Mouse (Mus musculus) adrenal gland, postnatal 25 days (tissue): Measurements from ENCODE around the gene Dhx15. TPM values are rescaled to one million over a fixed set of nuclear protein-coding genes. Genes with fewer than 3 reads are reported as not detected.

ENCODE experiments used
- DNase-seq: peaks from one replicate; pipeline ENCODE4 v3.0.0; 2021; ENCODE audit warnings: mixed read lengths
- total RNA-seq: library from RNA; stranded (reverse); gene quantifications from 2 replicates; pipeline ENCODE4 v1.2.3, GENCODE M21; 2021

The Dhx15 gene
- total RNA-seq, 1 experiment from 2014 or later, result 114 TPM

DNA sequence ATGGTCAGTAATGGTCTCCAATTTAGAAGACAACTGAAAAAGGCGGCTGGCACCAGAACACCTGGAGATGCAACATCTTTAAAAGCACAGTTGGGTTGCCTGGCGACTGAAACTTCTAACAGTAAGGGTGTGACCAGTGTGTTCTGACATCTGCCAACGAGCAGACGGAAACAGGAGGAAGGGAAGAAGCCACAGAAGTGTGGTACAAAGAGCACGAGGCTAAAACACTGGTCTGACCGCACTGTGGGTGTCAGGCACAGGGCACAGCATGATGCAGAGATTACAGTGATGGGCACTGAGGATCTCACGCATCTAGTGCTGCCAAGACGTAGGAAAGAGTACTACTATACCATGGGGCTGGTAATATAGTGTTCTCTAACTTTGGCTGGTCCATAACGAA is 48.4 kb downstream of the Dhx15 start:
- DNase-seq, result no peak

- no peak for DNase-seq
These were observed 51.5 kb downstream of the Dhx15 start for GRCm38 (mm10) chr5:52138819-52139218.

DNA sequence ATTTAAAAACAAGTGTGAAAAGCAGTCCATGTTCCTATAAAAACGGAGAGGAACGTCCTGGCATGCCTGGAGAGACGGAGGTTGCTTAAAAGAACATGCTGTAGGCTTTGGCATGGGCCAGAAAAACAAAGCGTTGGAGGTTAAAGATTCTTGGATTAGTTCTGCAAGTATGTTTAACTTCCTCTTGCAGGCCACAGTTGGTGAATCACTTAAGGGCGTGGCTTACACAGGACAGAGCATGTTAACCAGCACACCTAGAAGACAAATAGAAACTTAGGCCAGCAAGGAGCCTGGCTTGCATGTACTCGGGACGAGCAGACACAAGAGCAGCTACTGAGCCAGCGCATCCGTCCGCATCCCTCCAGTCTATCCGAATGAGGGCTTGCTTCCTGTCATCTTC is 52.2 kb downstream of the Dhx15 start:
- DNase-seq, result no peak

- DNase-seq, result no peak
These were observed 54.7 kb downstream of the Dhx15 start for GRCm38 (mm10) chr5:52135460-52136141.

- DNase-seq, result no peak
These were observed 57.5 kb downstream of the Dhx15 start for GRCm38 (mm10) chr5:52132840-52133239.

GRCm38 (mm10) chr5:52132092-52132491 is 58.2 kb downstream of the Dhx15 start:
- peak; percentile 73 for DNase-seq

GRCm38 (mm10) chr5:52131389-52131788 is 58.9 kb downstream of the Dhx15 start:
- DNase-seq, result no peak

GRCm38 (mm10) chr5:52130496-52130895 is 59.8 kb downstream of the Dhx15 start:
- no peak for DNase-seq

GRCm38 (mm10) chr5:52126263-52126662 is 64.1 kb downstream of the Dhx15 start:
- no peak for DNase-seq

DNA sequence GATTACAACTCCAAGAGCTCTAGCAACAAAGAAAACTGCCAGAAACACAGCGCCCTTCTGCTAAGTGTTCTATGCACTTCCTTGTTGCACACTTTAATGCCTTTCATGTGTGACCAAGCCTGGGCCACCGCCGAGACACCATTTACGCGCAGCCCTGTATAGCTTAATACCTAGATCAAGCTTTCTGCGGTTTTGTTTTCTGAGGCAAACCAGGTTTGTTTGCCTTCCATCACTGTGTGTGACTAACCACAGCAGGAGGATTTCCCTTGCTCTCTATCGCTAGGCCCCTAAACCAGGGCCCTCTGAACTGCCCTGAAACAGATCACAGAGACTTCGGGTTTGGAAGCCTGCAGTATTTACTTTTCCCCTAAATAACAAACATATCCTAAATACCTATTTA is 64.5 kb downstream of the Dhx15 start:
- no peak for DNase-seq

DNA sequence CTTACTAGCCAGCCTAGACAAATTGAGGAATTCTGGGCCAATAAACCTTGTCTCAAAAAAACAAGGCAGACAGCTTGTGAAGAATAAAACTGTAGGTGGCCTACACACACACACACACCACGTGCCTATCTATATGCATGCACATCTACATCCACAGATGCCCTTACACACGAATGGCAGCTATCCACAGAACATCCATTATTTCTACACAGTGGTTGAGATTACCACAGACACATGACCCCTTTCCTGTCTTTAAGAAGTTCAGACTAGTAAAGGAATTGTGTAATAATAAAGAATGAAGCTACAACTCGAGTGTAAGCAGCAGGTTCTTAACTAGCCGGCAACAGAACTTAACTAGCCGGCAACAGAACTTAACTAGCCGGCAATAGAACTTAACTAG is 68.2 kb downstream of the Dhx15 start:
- DNase-seq, result no peak

GRCm38 (mm10) chr5:52119822-52120221 is 70.5 kb downstream of the Dhx15 start:
- DNase-seq, result no peak

GRCm38 (mm10) chr5:52119192-52119591 is 71.1 kb downstream of the Dhx15 start:
- no peak for DNase-seq

GRCm38 (mm10) chr5:52117829-52118228 is 72.5 kb downstream of the Dhx15 start:
- DNase-seq, result no peak

GRCm38 (mm10) chr5:52116404-52116803 is 73.9 kb downstream of the Dhx15 start:
- peak; percentile 7 for DNase-seq

- peak; percentile 59 for DNase-seq
These were observed 74.4 kb downstream of the Dhx15 start for GRCm38 (mm10) chr5:52115821-52116317.

- peak; percentile 10 for DNase-seq
These were observed 75.4 kb downstream of the Dhx15 start for GRCm38 (mm10) chr5:52114751-52115451.

DNA sequence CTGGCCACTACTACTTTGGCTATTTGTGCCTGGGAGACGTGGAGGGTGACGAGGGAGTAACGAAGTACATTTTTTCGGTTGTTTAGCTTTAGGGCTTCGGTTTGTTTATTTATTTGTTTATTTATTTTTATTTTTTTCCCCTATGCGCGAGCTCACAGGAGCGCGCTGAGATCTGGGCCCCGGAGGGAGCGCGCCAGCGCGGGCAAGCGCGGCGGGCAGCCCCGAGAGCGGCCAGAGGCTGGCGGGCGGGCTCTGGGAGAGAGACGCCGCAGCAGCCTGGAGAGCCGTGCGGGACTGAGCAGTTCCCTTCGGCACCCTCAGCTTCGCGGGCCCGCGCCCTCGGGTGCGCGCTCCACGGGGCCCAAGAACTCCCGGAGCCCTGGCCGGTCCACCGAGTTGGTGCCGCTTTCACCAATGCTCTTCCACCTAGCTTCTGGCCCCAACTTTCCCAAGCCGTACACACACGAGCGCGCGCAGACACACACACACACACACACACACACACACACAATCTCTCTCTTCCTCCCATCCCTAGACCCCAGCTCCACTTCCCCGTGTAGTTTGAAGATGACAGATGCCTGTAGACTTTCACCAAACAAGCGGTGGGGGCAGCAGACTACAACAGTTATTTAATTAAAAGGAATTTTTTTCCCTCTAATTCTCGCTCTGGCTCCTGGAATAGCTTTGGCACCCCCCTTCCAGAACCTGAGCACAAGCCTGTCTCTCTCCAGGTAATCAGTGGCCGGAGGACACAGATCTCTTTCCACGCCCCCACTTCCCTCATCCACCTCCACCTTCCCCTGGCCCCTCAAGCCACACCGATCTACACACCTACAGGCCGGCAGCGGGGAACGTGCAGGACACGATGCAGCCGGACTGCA is 76.2 kb downstream of the Dhx15 start:
- DNase-seq, result peak; percentile 26

- DNase-seq, result peak; percentile 36
These were observed 77.1 kb downstream of the Dhx15 start for GRCm38 (mm10) chr5:52112953-52113841.

- no peak for DNase-seq
These were observed 78.0 kb downstream of the Dhx15 start for GRCm38 (mm10) chr5:52112191-52112760.
